Mouse (Mus musculus): Measurements from ENCODE around the gene Syngr1. TPM values are rescaled to one million over a fixed set of nuclear protein-coding genes. Genes with fewer than 3 reads are reported as not detected.
A peak's percentile ranks its signal among the peaks of the same experiment; 100 is the strongest.

Syngr1 gene
- total and polyA plus RNA-seq, 3 experiments: 9.7 to 14.8 (median 11.3) TPM

GRCm38 (mm10) chr15:80076338-80077136, 14.6 kb upstream of the Syngr1 start:
- Histone ChIP-seq H3K9ac (ENCODE audit: insufficient read depth, low read depth) (no peak overlapping the region), H3K27me3 (replicated peaks) (no peaks in the 10 kb centered on the region), H3K9me3 (replicated peaks; ENCODE audit: low read length) (no peaks in the 10 kb centered on the region), H3K36me3 (replicated peaks in 1 of 2; ENCODE audit: control insufficient read depth in 1 of 2, insufficient read depth in 1 of 2, low read length in 1 of 2) (peaks cover 47 to 50% of the 10 kb centered on the region in 2 experiments), H3K4me2 (ENCODE audit: insufficient read depth, low read depth, poor library complexity, severe bottlenecking) (no peak overlapping the region), H3K4me1 (ENCODE audit: control insufficient read depth in 1 of 2, insufficient read depth in 2 of 2) (peaks cover 23 to 66% of the 10 kb centered on the region in 2 experiments), H3K27ac (ENCODE audit: insufficient read depth, low read depth) (peak overlapping the region; percentile 29; the same call in 1 of the 2 replicates), H3K4me3 (replicated peaks in 1 of 3; ENCODE audit: low read depth in 2 of 3, low read length in 2 of 3, poor library complexity in 1 of 3) (no peak overlapping the region), H3K79me2 (replicated peaks; ENCODE audit: control insufficient read depth, extremely low read depth, insufficient read depth, poor library complexity, severe bottlenecking) (peaks cover 19% of the 10 kb centered on the region)
- peak; percentile 90 for DNase-seq (ENCODE audit: extremely low read depth)
- dilution Hi-C loops (cut with MboI; ENCODE audit: extremely low pct_ligation_motif_present, extremely low pct_unique_long_range_greater_than_20kb, low sequenced_read_pairs) (no loop called here), in situ Hi-C loops (cut with MboI; ENCODE audit: low pct_ligation_motif_present, low pct_unique_long_range_greater_than_20kb, low sequenced_read_pairs) (loop anchor here (5.0 kb wide), 1 partner anchor 124 kb away; no protein-coding TSS in a partner anchor)
- no peak for TF ChIP-seq TBP (conservative IDR thresholded peaks at IDR 0.05; ENCODE audit: low read depth, low read length)
- TF ChIP-seq RAD21 (IDR thresholded peaks at IDR 0.05; ENCODE audit: low read depth, low read length): peak; percentile 41
- peak; percentile 56 to 63 for TF ChIP-seq CTCF (conservative IDR thresholded peaks at IDR 0.05 in 1 of 2, IDR thresholded peaks at IDR 0.05 in 1 of 2; ENCODE audit: low read depth in 2 of 2, low read length in 2 of 2)
- no peak for TF ChIP-seq ZKSCAN1 (IDR thresholded peaks at IDR 0.05; ENCODE audit: borderline replicate concordance, low read depth, low read length)
- peak; percentile 18; the same call in 1 of the 2 replicates for TF ChIP-seq JUND (conservative IDR thresholded peaks at IDR 0.05; ENCODE audit: low read depth, low read length)
- TF ChIP-seq PAX5 (IDR thresholded peaks at IDR 0.05; ENCODE audit: low read length): no peak
- TF ChIP-seq MYC (IDR thresholded peaks at IDR 0.05; ENCODE audit: low read depth, low read length): peak; percentile 54; the same call in 1 of the 2 replicates
- peak; percentile 78; the same call in 1 of the 2 replicates for TF ChIP-seq RCOR1 (conservative IDR thresholded peaks at IDR 0.05; ENCODE audit: low read depth, low read length)
- peak; percentile 87 for TF ChIP-seq SIN3A (IDR thresholded peaks at IDR 0.05; ENCODE audit: low read length)
- TF ChIP-seq SMC3 (IDR thresholded peaks at IDR 0.05; ENCODE audit: low read depth, low read length): peak; percentile 42
- TF ChIP-seq EP300 (IDR thresholded peaks at IDR 0.05; ENCODE audit: low read length): no peak
- TF ChIP-seq CHD2 (IDR thresholded peaks at IDR 0.05; ENCODE audit: low read length): peak; percentile 89
- TF ChIP-seq POLR2AphosphoS2 (IDR thresholded peaks at IDR 0.05; ENCODE audit: low read depth, low read length): peak; percentile 100
- TF ChIP-seq MEF2A (IDR thresholded peaks at IDR 0.05; ENCODE audit: borderline replicate concordance, low read depth, low read length): peak; percentile 51; the same call in 1 of the 2 replicates
- TF ChIP-seq CHD1 (IDR thresholded peaks at IDR 0.05; ENCODE audit: low read depth, low read length): no peak
- TF ChIP-seq KAT2A (IDR thresholded peaks at IDR 0.05; ENCODE audit: insufficient replicate concordance, low read length): 0 out of 2 replicates have a peak, but pooled peaks have one; percentile 48
- no peak for TF ChIP-seq NRF1 (IDR thresholded peaks at IDR 0.05; ENCODE audit: low read depth, low read length)
- TF ChIP-seq MXI1 (IDR thresholded peaks at IDR 0.05; ENCODE audit: low read depth, low read length): peak; percentile 69
- TF ChIP-seq E2F4 (IDR thresholded peaks at IDR 0.05; ENCODE audit: insufficient replicate concordance, low read depth, low read length): 0 out of 2 replicates have a peak, but pooled peaks have one; percentile 51
- no peak for TF ChIP-seq JUN (IDR thresholded peaks at IDR 0.05; ENCODE audit: insufficient read depth, low read depth, low read length)
- no peak for TF ChIP-seq ZNF384 (IDR thresholded peaks at IDR 0.05; ENCODE audit: low read depth, low read length)
- TF ChIP-seq UBTF (IDR thresholded peaks at IDR 0.05; ENCODE audit: low read depth, low read length): peak; percentile 40; the same call in 1 of the 2 replicates
- peak; percentile 31; the same call in 1 of the 2 replicates for TF ChIP-seq BHLHE40 (IDR thresholded peaks at IDR 0.05; ENCODE audit: low read depth, low read length)
- no peak for TF ChIP-seq USF1 (IDR thresholded peaks at IDR 0.05; ENCODE audit: low read depth, low read length)
- peak; percentile 72; the same call in 1 of the 2 replicates for TF ChIP-seq MAZ (IDR thresholded peaks at IDR 0.05; ENCODE audit: low read depth, low read length)
- no peak for TF ChIP-seq GABPA (IDR thresholded peaks at IDR 0.05; ENCODE audit: insufficient replicate concordance, low read depth, low read length)
- TF ChIP-seq ZC3H11A (IDR thresholded peaks at IDR 0.05; ENCODE audit: low read depth, low read length): 0 out of 2 replicates have a peak, but pooled peaks have one; percentile 4
- peak; percentile 78 for TF ChIP-seq POLR2A (IDR thresholded peaks at IDR 0.05; ENCODE audit: low read depth, low read length)
- peak; percentile 97 for TF ChIP-seq ZMIZ1 (IDR thresholded peaks at IDR 0.05; ENCODE audit: low read depth, low read length)
- peak; percentile 58 for TF ChIP-seq MAFK (IDR thresholded peaks at IDR 0.05; ENCODE audit: insufficient replicate concordance, low read length)
- TF ChIP-seq TCF12 (IDR thresholded peaks at IDR 0.05; ENCODE audit: low read depth, low read length): 0 out of 2 replicates have a peak, but pooled peaks have one; percentile 3
- peak; percentile 73; the same call in 1 of the 2 replicates for TF ChIP-seq MAX (IDR thresholded peaks at IDR 0.05; ENCODE audit: low read length)
- no peak; the same call in none of the 2 replicates for TF ChIP-seq HCFC1 (IDR thresholded peaks at IDR 0.05; ENCODE audit: low read depth, low read length)
- TF ChIP-seq ELF1 (IDR thresholded peaks at IDR 0.05; ENCODE audit: low read depth, low read length): peak; percentile 37; the same call in 1 of the 2 replicates
- TF ChIP-seq ETS1 (conservative IDR thresholded peaks at IDR 0.05; ENCODE audit: low read depth, low read length): 0 out of 2 replicates have a peak, but pooled peaks have one; percentile 18
- TF ChIP-seq IRF4 (IDR thresholded peaks at IDR 0.05; ENCODE audit: low read depth, low read length): peak; percentile 34; the same call in 1 of the 2 replicates
- peak; percentile 55 for TF ChIP-seq NELFE (IDR thresholded peaks at IDR 0.05; ENCODE audit: low read depth, low read length)
